Mouse (Mus musculus): ENCODE data around the gene Frmd4a. TPM values are rescaled to one million over a fixed set of nuclear protein-coding genes. Genes with fewer than 3 reads are reported as not detected.

Frmd4a gene
- total and polyA plus RNA-seq, 3 experiments = 32.6 to 55.7 (median 43.6) TPM

DNA sequence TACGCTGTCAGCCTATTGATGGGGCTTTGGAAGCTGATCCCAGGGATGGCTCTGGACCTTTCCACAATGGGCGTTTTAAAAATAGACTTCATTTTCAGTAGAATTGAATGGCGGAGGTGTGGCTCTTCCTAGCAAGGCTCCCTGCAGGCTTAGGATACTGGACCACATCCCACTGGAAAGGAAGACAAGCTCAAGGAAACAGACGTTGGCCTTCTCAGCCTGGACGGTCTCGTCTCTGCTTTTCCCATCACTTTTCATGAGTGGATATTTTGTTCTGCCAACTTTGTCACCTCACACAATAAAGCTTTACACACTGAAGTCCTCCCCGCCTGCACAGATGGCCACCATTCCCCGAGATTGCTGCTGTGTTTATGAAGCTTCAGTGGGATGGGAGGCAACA is 417.5 kb downstream of the Frmd4a start:
- no peak overlapping the region for H3K4me3 ChIP-seq (ENCODE audit: low read depth, low read length)
- H3K4me1 ChIP-seq (ENCODE audit: insufficient read depth, low read depth, low read length) = no peaks in the 10 kb centered on the region
- no peak for DNase-seq (ENCODE audit: low spot score)
- no peaks in the 10 kb centered on the region for H3K9me3 ChIP-seq (replicated peaks)
- peaks cover 3% of the 10 kb centered on the region; the same call in 1 of the 2 replicates for H3K27me3 ChIP-seq (ENCODE audit: insufficient read depth, low read length)
- TF ChIP-seq TAL1 (conservative IDR thresholded peaks at IDR 0.05; ENCODE audit: low read depth, low read length) (no peak), GATA1 (IDR thresholded peaks at IDR 0.05; ENCODE audit: borderline replicate concordance, low read length) (no peak), GATA2 (IDR thresholded peaks at IDR 0.05; ENCODE audit: borderline replicate concordance, low read depth, low read length) (no peak), CTCF (IDR thresholded peaks at IDR 0.05; ENCODE audit: low read depth, low read length) (no peak), POLR2AphosphoS5 (IDR thresholded peaks at IDR 0.05; ENCODE audit: insufficient replicate concordance, low read depth, low read length) (no peak)
- H3K36me3 ChIP-seq (replicated peaks) = no peaks in the 10 kb centered on the region
- ATAC-seq (ENCODE audit: extremely low read depth, insufficient number of reproducible peaks, low FRiP score, poor library complexity, severe bottlenecking) = no peak

GRCm38 (mm10) chr2:4436361-4437231 is 419.1 kb downstream of the Frmd4a start:
- TF ChIP-seq GATA2 (IDR thresholded peaks at IDR 0.05; ENCODE audit: borderline replicate concordance, low read depth, low read length) (no peak), GATA1 (IDR thresholded peaks at IDR 0.05; ENCODE audit: borderline replicate concordance, low read length) (no peak), POLR2AphosphoS5 (IDR thresholded peaks at IDR 0.05; ENCODE audit: insufficient replicate concordance, low read depth, low read length) (no peak), CTCF (IDR thresholded peaks at IDR 0.05; ENCODE audit: low read depth, low read length) (no peak), TAL1 (conservative IDR thresholded peaks at IDR 0.05; ENCODE audit: low read depth, low read length) (no peak)
- Histone ChIP-seq H3K9me3 (replicated peaks) (no peaks in the 10 kb centered on the region), H3K27me3 (ENCODE audit: insufficient read depth, low read length) (peaks cover 3% of the 10 kb centered on the region; the same call in 1 of the 2 replicates), H3K4me3 (ENCODE audit: low read depth, low read length) (no peak overlapping the region), H3K36me3 (replicated peaks) (no peaks in the 10 kb centered on the region), H3K4me1 (ENCODE audit: insufficient read depth, low read depth, low read length) (no peaks in the 10 kb centered on the region)
- ATAC-seq (ENCODE audit: extremely low read depth, insufficient number of reproducible peaks, low FRiP score, poor library complexity, severe bottlenecking) = no peak
- no peak for DNase-seq (ENCODE audit: low spot score)

DNA sequence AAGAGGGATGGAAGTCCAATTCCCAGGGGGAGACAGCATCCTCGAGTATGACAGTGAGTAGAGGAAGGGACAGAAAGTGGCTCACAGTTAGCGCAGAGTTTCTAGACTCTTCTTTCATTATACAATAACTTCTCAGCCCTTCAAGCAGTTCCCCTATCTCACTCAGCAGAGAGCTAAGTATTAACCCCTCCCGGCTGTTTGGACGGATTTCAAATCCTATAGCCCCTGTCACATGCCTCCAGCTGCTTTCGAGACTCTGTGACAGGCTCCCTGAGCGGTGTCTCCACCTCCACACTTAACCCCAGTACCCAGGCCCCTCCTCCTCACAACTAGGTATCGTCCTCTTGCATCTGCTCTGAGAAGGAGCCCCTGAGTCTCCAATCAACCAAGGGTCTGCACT is 421.2 kb downstream of the Frmd4a start:
- H3K4me1 ChIP-seq (ENCODE audit: insufficient read depth, low read depth, low read length) = no peaks in the 10 kb centered on the region
- TF ChIP-seq GATA1 (IDR thresholded peaks at IDR 0.05; ENCODE audit: borderline replicate concordance, low read length) (no peak), GATA2 (IDR thresholded peaks at IDR 0.05; ENCODE audit: borderline replicate concordance, low read depth, low read length) (no peak), POLR2AphosphoS5 (IDR thresholded peaks at IDR 0.05; ENCODE audit: insufficient replicate concordance, low read depth, low read length) (no peak), CTCF (IDR thresholded peaks at IDR 0.05; ENCODE audit: low read depth, low read length) (no peak), TAL1 (conservative IDR thresholded peaks at IDR 0.05; ENCODE audit: low read depth, low read length) (no peak)
- no peak for ATAC-seq (ENCODE audit: extremely low read depth, insufficient number of reproducible peaks, low FRiP score, poor library complexity, severe bottlenecking)
- no peaks in the 10 kb centered on the region for H3K9me3 ChIP-seq (replicated peaks)
- peaks cover 3% of the 10 kb centered on the region; the same call in 1 of the 2 replicates for H3K27me3 ChIP-seq (ENCODE audit: insufficient read depth, low read length)
- no peak for DNase-seq (ENCODE audit: low spot score)
- H3K4me3 ChIP-seq (ENCODE audit: low read depth, low read length) = no peak overlapping the region
- no peaks in the 10 kb centered on the region for H3K36me3 ChIP-seq (replicated peaks)

DNA sequence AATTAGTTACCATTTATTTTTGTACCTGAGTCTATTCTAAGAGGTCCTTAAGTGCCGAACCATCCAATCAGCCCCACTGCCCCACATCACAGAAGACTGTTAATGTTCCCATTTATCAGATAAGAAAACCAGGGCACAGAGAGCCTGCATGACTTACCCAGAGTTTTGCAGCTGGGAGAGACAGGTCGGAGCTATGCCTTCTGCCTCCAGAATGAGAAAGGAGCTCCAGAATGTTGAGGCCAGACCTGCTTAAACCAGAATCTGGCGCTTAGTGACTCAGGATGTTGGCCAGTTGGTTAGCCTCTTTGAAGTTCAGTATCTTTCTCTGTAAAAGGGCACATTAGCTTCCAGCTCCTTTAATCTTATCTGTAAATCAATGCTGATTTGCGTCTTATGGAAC is 422.4 kb downstream of the Frmd4a start:
- Histone ChIP-seq H3K4me1 (ENCODE audit: insufficient read depth, low read depth, low read length) (no peaks in the 10 kb centered on the region), H3K36me3 (replicated peaks) (no peaks in the 10 kb centered on the region), H3K27me3 (ENCODE audit: insufficient read depth, low read length) (peaks cover 3% of the 10 kb centered on the region; the same call in 1 of the 2 replicates), H3K9me3 (replicated peaks) (no peaks in the 10 kb centered on the region), H3K4me3 (ENCODE audit: low read depth, low read length) (no peak overlapping the region)
- ATAC-seq (ENCODE audit: extremely low read depth, insufficient number of reproducible peaks, low FRiP score, poor library complexity, severe bottlenecking) = no peak
- DNase-seq (ENCODE audit: low spot score) = no peak
- TF ChIP-seq GATA1 (IDR thresholded peaks at IDR 0.05; ENCODE audit: borderline replicate concordance, low read length) = no peak

- TF ChIP-seq POLR2AphosphoS5 (IDR thresholded peaks at IDR 0.05; ENCODE audit: insufficient replicate concordance, low read depth, low read length) = no peak
- TF ChIP-seq GATA1 (IDR thresholded peaks at IDR 0.05; ENCODE audit: borderline replicate concordance, low read length) = no peak
- TF ChIP-seq TAL1 (conservative IDR thresholded peaks at IDR 0.05; ENCODE audit: low read depth, low read length) = no peak
- no peak for TF ChIP-seq CTCF (IDR thresholded peaks at IDR 0.05; ENCODE audit: low read depth, low read length)
- no peak for TF ChIP-seq GATA2 (IDR thresholded peaks at IDR 0.05; ENCODE audit: borderline replicate concordance, low read depth, low read length)
- ATAC-seq (ENCODE audit: extremely low read depth, insufficient number of reproducible peaks, low FRiP score, poor library complexity, severe bottlenecking) (no peak), DNase-seq (ENCODE audit: low spot score) (no peak)
- H3K27me3 ChIP-seq (ENCODE audit: insufficient read depth, low read length) = peaks cover 5% of the 10 kb centered on the region; the same call in 1 of the 2 replicates
- no peak overlapping the region for H3K4me3 ChIP-seq (ENCODE audit: low read depth, low read length)
- H3K9me3 ChIP-seq (replicated peaks) = no peaks in the 10 kb centered on the region
- no peaks in the 10 kb centered on the region for H3K36me3 ChIP-seq (replicated peaks)
- H3K4me1 ChIP-seq (ENCODE audit: insufficient read depth, low read depth, low read length) = no peaks in the 10 kb centered on the region
These were observed 424.3 kb downstream of the Frmd4a start for GRCm38 (mm10) chr2:4441840-4442239.

- Histone ChIP-seq H3K36me3 (replicated peaks) (no peaks in the 10 kb centered on the region), H3K9me3 (replicated peaks) (no peaks in the 10 kb centered on the region), H3K27me3 (ENCODE audit: insufficient read depth, low read length) (peaks cover 2% of the 10 kb centered on the region; the same call in 1 of the 2 replicates), H3K4me3 (ENCODE audit: low read depth, low read length) (no peak overlapping the region), H3K4me1 (ENCODE audit: insufficient read depth, low read depth, low read length) (no peaks in the 10 kb centered on the region)
- DNase-seq (ENCODE audit: low spot score) = no peak
- no peak for ATAC-seq (ENCODE audit: extremely low read depth, insufficient number of reproducible peaks, low FRiP score, poor library complexity, severe bottlenecking)
- TF ChIP-seq CTCF (IDR thresholded peaks at IDR 0.05; ENCODE audit: low read depth, low read length) = no peak
- TF ChIP-seq TAL1 (conservative IDR thresholded peaks at IDR 0.05; ENCODE audit: low read depth, low read length) = no peak
- TF ChIP-seq GATA1 (IDR thresholded peaks at IDR 0.05; ENCODE audit: borderline replicate concordance, low read length) = no peak
- no peak for TF ChIP-seq POLR2AphosphoS5 (IDR thresholded peaks at IDR 0.05; ENCODE audit: insufficient replicate concordance, low read depth, low read length)
- TF ChIP-seq GATA2 (IDR thresholded peaks at IDR 0.05; ENCODE audit: borderline replicate concordance, low read depth, low read length) = no peak
These were observed 427.2 kb downstream of the Frmd4a start for GRCm38 (mm10) chr2:4444740-4445139.

All from G1E (cell line).